Mouse (Mus musculus): Measurements from ENCODE around the gene Tex26. TPM values are rescaled to one million over a fixed set of nuclear protein-coding genes. Genes with fewer than 3 reads are reported as not detected.

The Tex26 gene
- total RNA-seq, 2 experiments from 2014 or later: 0.49 to 0.69 TPM

DNA sequence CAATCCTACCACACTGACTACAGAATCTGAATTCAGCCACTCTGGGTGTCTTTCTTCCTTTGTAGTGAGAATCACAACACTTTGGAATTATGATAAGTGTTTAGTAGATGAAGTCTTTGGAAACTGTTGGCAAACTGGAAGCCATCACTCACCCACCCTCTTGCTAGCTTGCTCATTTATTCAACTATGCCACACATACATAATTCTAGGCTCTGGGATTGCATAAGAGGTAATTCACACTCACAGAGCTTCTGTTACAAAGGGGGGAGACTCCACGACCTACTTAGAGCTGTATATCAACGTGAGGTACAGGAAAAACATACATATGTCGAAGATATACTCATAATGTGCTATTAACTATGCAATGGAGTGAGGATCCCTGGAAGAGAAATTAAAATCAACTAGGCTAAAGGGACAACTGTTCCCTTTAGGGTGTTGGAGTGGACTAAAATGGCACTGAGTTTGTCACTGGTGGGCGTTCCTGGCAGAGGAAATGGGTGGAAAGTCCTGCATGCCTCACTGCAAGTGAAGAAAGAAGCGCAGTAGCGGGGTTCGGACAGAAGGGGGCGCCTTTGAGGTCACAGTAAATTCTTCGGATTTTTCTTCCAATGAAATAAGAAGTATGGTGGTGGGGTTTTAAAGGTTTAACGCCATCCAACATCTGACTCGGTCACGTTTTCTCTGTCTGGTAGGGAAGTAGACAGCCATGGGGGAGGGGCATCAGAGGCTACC is 44.0 kb downstream of the Tex26 start:
- no peak for DNase-seq (ENCODE audit: low spot score in 2 of 2)
- Histone ChIP-seq H3K27ac (no peak overlapping the region), H3K4me3 (no peak overlapping the region)
- peak; percentile 78 for TF ChIP-seq CTCF (conservative IDR thresholded peaks at IDR 0.05)

DNA sequence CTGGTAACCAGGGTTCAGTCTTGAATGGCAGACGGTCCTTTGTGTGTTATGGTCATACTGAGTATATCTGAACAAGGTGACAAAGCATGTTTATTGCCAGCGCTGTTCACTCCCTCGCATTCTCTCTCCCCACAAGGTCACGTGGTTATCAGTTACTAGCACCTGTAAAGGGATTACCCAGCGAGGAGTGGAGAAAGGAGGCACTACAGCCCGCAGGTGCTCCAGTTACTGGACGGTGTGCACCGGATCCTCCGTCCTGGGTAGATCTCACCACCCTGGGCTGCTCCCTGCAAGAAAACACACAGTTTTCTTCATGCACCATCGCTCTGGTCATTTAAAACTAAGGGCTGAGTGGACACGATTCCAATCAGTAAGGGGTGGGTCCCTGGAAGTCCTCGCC is 44.8 kb downstream of the Tex26 start:
- H3K27ac ChIP-seq: no peak overlapping the region
- no peak overlapping the region for H3K4me3 ChIP-seq
- no peak for DNase-seq (ENCODE audit: low spot score in 2 of 2)
- TF ChIP-seq CTCF (conservative IDR thresholded peaks at IDR 0.05): no peak

DNA sequence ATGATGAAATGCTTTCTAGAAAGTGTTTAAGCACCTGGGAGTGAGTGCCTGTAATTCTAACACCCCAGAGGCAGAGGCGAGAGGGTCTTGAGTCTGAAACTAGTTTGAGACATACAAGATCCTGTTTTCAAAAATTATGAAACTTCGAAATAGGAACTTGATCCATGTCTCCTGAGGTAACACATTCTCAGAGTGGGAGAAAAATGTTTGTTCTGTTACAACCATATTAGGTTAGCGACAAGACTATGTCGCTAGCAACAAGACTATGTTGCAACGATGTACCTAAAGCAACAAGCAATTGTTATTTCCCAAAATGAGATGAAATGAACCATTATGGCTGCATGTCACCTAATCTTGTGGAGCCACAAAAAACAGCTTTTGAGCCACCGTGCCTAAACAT is 46.0 kb downstream of the Tex26 start:
- no peak for TF ChIP-seq CTCF (conservative IDR thresholded peaks at IDR 0.05)
- Histone ChIP-seq H3K27ac (no peak overlapping the region), H3K4me3 (no peak overlapping the region)
- DNase-seq (ENCODE audit: low spot score in 2 of 2): no peak

- DNase-seq (ENCODE audit: low spot score in 2 of 2): no peak
- peak overlapping the region; percentile 89 for H3K27ac ChIP-seq
- H3K4me3 ChIP-seq: peak overlapping the region; percentile 30
- no peak for TF ChIP-seq CTCF (conservative IDR thresholded peaks at IDR 0.05)
Measured at GRCm38 (mm10) chr5:149488360-149489021, 49.0 kb downstream of the Tex26 start.

DNA sequence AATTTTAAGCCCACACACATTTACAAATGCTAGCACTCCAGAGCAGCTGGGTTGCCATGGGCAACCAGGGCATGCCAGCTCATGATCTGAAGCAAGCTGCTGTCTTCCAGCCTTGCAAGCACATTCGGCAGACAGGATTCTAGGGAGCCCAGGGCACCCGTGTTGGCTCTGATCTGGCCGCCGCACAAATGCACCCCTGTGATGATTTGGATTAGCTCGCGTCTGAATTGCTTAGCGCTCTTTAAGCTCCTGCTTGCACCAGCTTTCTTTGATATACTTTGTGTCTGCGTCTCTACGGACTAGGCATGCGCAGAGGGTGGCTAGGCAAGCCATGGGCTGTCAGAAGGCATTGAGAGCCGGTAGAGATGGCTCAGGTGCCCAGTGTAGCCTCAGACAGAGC is 49.7 kb downstream of the Tex26 start:
- peak overlapping the region; percentile 89 for H3K27ac ChIP-seq
- no peak for TF ChIP-seq CTCF (conservative IDR thresholded peaks at IDR 0.05)
- peak overlapping the region; percentile 30 for H3K4me3 ChIP-seq
- peak; percentile 85 to 92 for DNase-seq (ENCODE audit: low spot score in 2 of 2)

- DNase-seq (ENCODE audit: low spot score in 2 of 2): no peak
- no peak overlapping the region for H3K4me3 ChIP-seq
- peak; percentile 60 for TF ChIP-seq CTCF (conservative IDR thresholded peaks at IDR 0.05)
- H3K27ac ChIP-seq: peak overlapping the region; percentile 89
Measured at GRCm38 (mm10) chr5:149490275-149490674, 50.8 kb downstream of the Tex26 start.

DNA sequence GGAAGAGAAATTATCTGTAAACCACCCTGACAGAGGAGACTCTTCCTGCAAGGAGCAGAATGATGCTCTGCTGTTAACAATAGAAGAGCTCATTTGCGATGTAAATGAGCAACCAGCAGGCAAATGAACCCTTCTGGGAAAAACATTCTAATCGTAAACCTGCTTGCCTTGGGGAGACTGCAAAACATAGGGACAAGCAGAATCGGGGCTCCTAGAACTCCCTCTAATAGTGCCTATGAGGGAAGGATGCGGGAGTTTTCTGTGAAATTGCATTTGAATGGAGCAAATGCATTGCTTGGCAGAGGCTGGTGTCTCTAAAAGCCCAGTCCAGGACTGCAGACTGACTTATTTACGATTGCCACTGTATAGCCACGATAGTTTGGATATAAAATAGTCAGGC is 56.2 kb downstream of the Tex26 start:
- H3K27ac ChIP-seq: peak overlapping the region; percentile 46; the same call in 1 of the 2 replicates
- DNase-seq (ENCODE audit: low spot score in 2 of 2): no peak
- TF ChIP-seq CTCF (conservative IDR thresholded peaks at IDR 0.05): no peak
- H3K4me3 ChIP-seq: no peak overlapping the region

DNA sequence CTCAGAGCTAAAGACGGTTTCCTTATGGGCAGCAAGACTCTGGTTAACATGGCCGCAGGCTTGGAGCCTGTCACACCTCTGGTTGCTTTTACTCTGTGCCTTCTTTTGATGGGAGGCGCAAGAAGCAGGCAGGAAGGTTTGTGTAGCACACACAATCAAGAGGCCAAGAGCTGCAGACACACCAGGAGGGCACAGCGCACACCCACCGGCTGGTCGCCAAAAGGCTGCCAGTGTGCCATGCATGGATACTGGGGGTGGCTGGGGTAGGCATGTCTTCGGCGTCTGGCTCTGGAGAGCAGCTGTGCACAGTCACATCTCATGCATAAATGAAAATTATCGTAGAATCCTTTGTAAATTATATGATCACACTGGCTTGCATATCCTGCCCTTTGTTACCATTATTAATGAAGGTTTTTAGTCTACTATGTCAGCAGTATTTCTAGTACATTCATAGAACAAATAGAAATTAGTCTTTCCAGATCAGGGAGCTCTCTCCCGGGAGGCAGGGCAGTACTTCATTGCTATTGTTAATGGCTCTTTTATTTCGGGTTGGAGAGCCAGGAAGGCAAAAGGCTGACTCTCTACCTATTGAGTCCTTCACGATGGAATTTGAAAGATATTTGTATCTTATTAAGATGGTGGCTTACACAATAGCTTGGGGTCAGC is 57.1 kb downstream of the Tex26 start:
- Histone ChIP-seq H3K4me3 (no peak overlapping the region), H3K27ac (peak overlapping the region; percentile 46; the same call in 1 of the 2 replicates)
- TF ChIP-seq CTCF (conservative IDR thresholded peaks at IDR 0.05): no peak
- DNase-seq (ENCODE audit: low spot score in 2 of 2): no peak

DNA sequence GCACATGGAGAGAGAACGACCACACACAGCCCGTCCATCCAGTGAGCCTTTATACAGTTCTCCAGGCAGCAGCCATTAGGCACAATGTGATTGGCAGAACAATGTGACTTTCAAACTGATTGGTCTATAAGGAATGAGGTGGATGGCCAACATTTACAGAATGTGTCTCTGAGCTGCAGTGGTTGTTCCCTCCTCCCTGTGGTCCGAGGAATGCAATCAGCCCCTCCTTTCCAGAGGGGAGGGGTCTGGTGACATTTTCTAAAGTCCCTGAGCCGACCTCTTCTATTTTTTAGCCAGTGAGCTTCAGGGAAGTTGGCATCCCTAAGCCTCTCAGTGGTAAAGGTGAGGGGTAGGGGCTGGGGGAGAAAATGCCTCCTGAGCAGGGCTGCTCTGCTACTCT is 60.5 kb downstream of the Tex26 start:
- no peak for TF ChIP-seq CTCF (conservative IDR thresholded peaks at IDR 0.05)
- Histone ChIP-seq H3K4me3 (no peak overlapping the region), H3K27ac (no peak overlapping the region)
- no peak for DNase-seq (ENCODE audit: low spot score in 2 of 2)

DNA sequence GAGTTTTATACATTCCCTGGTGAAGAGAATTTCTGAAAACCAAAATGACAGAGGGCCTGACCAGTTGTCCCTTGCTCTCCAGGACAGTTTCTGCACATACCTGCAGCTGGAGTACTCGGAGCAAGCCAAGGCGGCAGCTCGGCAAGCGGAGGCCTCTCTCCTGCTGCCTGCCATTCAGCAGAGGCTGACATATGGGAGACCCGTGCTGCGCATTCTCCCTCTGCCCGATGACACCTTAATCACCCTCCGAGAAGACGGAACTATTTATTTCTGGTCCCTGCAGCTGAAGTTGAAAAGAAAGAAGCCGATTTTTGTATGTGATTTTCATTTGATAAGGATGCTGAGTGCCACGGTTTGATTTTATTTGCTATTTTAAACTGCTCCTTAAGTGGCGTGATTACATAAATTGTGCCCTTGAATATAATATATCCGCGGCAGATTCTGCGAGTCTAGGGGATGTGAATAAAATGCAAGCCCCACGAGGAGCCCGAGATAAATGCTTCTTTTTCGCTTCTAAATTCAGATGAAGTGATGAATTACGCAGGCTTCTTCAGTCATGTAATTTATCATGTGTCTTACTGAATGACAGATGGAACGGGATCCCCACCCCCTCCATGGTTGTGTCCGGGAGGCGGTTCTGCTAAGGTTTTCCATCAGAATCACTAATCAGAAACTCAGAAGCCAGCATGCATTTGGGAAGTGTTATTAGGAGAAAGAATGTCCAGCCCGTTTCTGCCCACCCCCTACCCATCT is 64.1 kb downstream of the Tex26 start:
- H3K27ac ChIP-seq: peak overlapping the region; percentile 84
- peak overlapping the region; percentile 15; the same call in 1 of the 2 replicates for H3K4me3 ChIP-seq
- DNase-seq (ENCODE audit: low spot score in 2 of 2): peak; percentile 63 to 77
- TF ChIP-seq CTCF (conservative IDR thresholded peaks at IDR 0.05): no peak

DNA sequence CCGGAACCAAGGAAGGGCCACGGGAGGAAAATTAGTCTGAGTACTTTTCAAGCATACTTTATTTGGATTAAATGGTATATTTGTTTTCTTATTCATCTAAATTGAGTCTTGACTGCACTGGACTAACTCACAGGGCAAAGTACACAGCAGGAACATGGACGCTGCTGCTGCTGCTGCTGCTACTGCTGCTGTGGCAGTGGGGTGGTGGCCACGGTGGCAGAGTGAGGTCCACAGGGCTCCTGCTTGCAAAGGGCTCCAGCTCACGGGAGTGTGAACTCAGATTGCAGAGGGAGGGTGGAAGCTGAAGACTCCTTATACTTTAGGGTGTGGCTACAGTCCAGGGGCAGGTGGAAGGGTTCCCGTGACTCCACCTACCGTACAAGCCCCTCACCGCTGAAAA is 65.5 kb downstream of the Tex26 start:
- no peak for TF ChIP-seq CTCF (conservative IDR thresholded peaks at IDR 0.05)
- no peak for DNase-seq (ENCODE audit: low spot score in 2 of 2)
- no peak overlapping the region for H3K27ac ChIP-seq
- H3K4me3 ChIP-seq: no peak overlapping the region

DNA sequence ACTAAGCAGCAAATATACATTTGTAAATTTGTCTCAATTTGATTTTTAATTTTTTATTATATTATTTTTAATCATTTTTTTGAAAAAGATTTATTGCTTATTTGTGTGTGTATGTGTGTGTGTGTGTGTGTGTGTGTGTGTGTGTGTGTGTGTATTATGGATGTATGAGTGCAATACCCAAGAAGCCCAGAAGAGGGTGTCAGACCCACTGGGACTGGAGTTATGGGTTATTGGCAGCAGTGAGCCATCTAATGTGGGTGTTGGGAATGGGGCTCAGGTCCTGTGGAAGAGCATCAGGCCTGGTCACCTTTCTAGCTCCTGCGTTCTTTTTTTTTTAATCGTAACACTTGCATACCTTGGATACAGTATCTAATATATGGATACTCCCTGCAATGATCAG is 66.6 kb downstream of the Tex26 start:
- no peak overlapping the region for H3K27ac ChIP-seq
- TF ChIP-seq CTCF (conservative IDR thresholded peaks at IDR 0.05): no peak
- no peak for DNase-seq (ENCODE audit: low spot score in 2 of 2)
- no peak overlapping the region for H3K4me3 ChIP-seq

All from layer of hippocampus, adult 2 months (tissue).